Mouse (Mus musculus) cerebellum, postnatal 10 days (tissue): Measurements from ENCODE around the gene Gm10491.

Source experiments
- DNase-seq, 2 experiments: peaks; one replicate each; pipeline ENCODE4 v3.0.0; 2021; ENCODE audit warnings: mixed read lengths in 2 of 2

Gene Gm10491

DNA sequence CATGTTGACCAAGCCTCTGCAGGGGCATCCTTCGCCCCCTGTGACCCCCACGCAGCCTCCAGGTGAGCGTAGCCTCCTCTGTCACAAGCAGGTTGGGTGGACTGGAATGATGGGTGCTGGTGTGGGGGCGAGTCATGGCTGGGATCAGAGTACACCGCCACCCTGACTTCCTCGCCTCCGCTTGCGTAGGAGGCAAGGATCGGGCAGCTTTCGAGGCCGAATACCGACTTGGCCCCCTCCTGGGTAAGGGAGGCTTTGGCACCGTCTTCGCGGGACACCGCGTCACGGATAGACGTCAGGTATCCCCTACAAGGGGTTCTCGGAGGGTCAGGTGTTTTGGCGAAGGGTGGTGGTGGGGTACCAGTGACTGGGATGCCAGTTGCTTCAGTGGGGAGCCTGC lies 29.1 kb downstream of the Gm10491 start:
- DNase-seq: peak; percentile 54 to 57

GRCm38 (mm10) chrX:7878007-7878419 lies 29.6 kb downstream of the Gm10491 start, which contains the start of gene Pim2:
TSS of gene Pim2 (plus strand) at chrX:7878262.
- peak; percentile 90 to 93 for DNase-seq

GRCm38 (mm10) chrX:7869826-7870225 lies 37.8 kb downstream of the Gm10491 start:
- DNase-seq: no peak

- no peak for DNase-seq
Observed at GRCm38 (mm10) chrX:7868506-7868905, 39.1 kb downstream of the Gm10491 start.

- DNase-seq: no peak
Observed at GRCm38 (mm10) chrX:7867141-7867540, 40.5 kb downstream of the Gm10491 start.

DNA sequence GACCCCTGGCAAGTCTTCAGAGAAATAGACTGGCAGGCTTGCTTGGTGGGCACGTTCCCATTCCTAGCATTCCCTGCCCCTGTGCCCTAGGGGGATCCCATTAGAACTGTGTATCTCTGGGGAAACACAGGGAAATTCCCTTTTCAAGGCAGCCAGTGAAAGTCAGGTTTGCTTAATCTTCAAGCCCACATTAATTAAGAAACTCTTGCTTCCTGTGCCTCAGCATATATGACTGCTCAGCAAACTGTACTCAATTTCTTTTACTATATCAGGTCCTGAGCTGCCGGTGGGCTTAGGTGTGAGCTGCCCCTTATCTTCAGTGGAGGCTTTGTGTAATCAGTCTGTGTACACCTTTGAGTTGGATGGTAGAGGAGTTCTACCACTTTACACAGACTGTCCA lies 41.8 kb downstream of the Gm10491 start:
- DNase-seq: no peak

GRCm38 (mm10) chrX:7865343-7865742 lies 42.3 kb downstream of the Gm10491 start:
- DNase-seq: no peak

- no peak for DNase-seq
Observed at GRCm38 (mm10) chrX:7864551-7864950, 43.1 kb downstream of the Gm10491 start.

GRCm38 (mm10) chrX:7863181-7863580 lies 44.5 kb downstream of the Gm10491 start:
- no peak for DNase-seq

DNA sequence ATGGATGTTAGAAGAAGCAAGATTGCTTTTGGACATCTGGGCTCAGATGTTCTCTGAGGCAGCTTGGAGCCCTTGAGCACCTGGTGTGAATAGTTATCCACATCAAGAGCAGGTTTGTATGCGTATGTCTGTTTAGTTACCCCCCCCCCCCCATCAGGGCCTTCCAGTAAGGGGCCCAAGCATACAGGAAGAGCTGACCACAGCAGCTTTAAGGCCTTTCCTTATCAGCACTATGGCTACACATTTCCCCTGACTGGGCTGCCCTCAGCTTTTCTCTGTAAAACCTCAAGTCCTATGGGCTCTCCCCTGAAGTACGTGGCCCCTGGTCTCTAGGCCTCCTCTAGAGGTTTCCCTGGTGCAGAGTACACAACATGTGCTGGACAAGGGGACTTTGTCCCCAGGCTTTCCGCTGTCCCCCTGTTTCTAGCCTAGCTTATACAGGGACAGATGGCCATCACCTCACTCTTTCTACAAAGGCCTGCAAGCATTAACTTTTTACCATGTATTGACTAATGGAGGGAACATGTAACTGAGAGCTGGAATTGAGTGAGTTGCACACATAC lies 48.4 kb downstream of the Gm10491 start:
- DNase-seq: no peak
